Mouse (Mus musculus) E14TG2a.4 (cell line): ENCODE results near the gene Plekhh1.
A peak's percentile ranks its signal among the peaks of the same experiment; 100 is the strongest.

Experiments used
- H3K27me3 ChIP-seq: 2 replicates; pipeline ENCODE4 v1.6.1; 2014; ENCODE audit warnings: low read length, control low read depth; ENCODE audit not compliant: insufficient read depth
- H3K36me3 ChIP-seq: 2 replicates; pipeline ENCODE4 v1.6.1; 2014; ENCODE audit warnings: low read length, control low read depth; ENCODE audit not compliant: insufficient read depth
- H3K4me1 ChIP-seq: replicated peaks from 2 replicates; pipeline ENCODE4 v1.6.1; 2014; ENCODE audit warnings: low read depth, low read length, control low read depth
- H3K4me3 ChIP-seq: replicated peaks from 2 replicates; pipeline ENCODE4 v1.5.1; 2014; ENCODE audit warnings: mild to moderate bottlenecking, low read length
- H3K9me3 ChIP-seq: 2 replicates; pipeline ENCODE4 v1.6.1; 2014; ENCODE audit warnings: low read length, control low read depth
- CTCF ChIP-seq: conservative IDR thresholded peaks from 2 replicates; pipeline ENCODE4 v1.5.1; 2014; ENCODE audit warnings: low read length
- NANOG ChIP-seq: IDR thresholded peaks from 2 replicates; pipeline ENCODE4 v1.6.1; 2014; ENCODE audit warnings: borderline replicate concordance, low read length, mixed read lengths
- POU5F1 ChIP-seq: IDR thresholded peaks from 2 replicates; pipeline ENCODE4 v1.6.1; 2014; ENCODE audit warnings: low read length, borderline replicate concordance

Plekhh1 gene

GRCm38 (mm10) chr12:79118991-79119390 is 90.0 kb downstream of the Plekhh1 start:
- Histone ChIP-seq H3K36me3 (no peaks in the 10 kb centered on the region), H3K27me3 (no peaks in the 10 kb centered on the region), H3K9me3 (peaks cover 72% of the 10 kb centered on the region), H3K4me3 (no peak overlapping the region), H3K4me1 (no peaks in the 10 kb centered on the region)
- TF ChIP-seq CTCF (no peak), POU5F1 (no peak), NANOG (no peak)

- H3K27me3 ChIP-seq, result no peaks in the 10 kb centered on the region
- TF ChIP-seq CTCF (peak; percentile 28; the same call in 1 of the 2 replicates), NANOG (no peak), POU5F1 (no peak)
- H3K9me3 ChIP-seq, result peaks cover 41% of the 10 kb centered on the region
- H3K36me3 ChIP-seq, result no peaks in the 10 kb centered on the region
- no peaks in the 10 kb centered on the region for H3K4me1 ChIP-seq
- no peak overlapping the region for H3K4me3 ChIP-seq
Observed at GRCm38 (mm10) chr12:79122820-79123219, 93.9 kb downstream of the Plekhh1 start.

- Histone ChIP-seq H3K27me3 (peaks cover 50% of the 10 kb centered on the region), H3K4me1 (peaks cover 12% of the 10 kb centered on the region), H3K36me3 (no peaks in the 10 kb centered on the region), H3K9me3 (peaks cover 17% of the 10 kb centered on the region), H3K4me3 (peak within 1 kb of the TSS; percentile 80)
- TF ChIP-seq CTCF (no peak), POU5F1 (no peak), NANOG (no peak)
Observed at GRCm38 (mm10) chr12:79130299-79131177, 101.6 kb downstream of the Plekhh1 start, which contains the start of gene Arg2. Gene Arg2 (plus strand): TSS chr12:79130777.
